Mouse (Mus musculus): ENCODE measurements at regions not wholly inside any gene's neighbourhood (a gene's known extent, or its start where the extent isn't known, plus 50 kb on each side); places are given as distances from the start of the nearest gene placed in this dataset.

GRCm38 (mm10) chr13:37710913-37711312, 67.3 kb upstream of the Rreb1 start:
- no peak for DNase-seq (ENCODE audit: low read depth)

GRCm38 (mm10) chr13:37712908-37713496, 65.2 kb upstream of the Rreb1 start:
- no peak for DNase-seq (ENCODE audit: low read depth)

GRCm38 (mm10) chr13:37715058-37715712, 63.0 kb upstream of the Rreb1 start:
- DNase-seq (ENCODE audit: low read depth), result no peak

- no peak for DNase-seq (ENCODE audit: low read depth)
These were observed 62.2 kb upstream of the Rreb1 start for GRCm38 (mm10) chr13:37715770-37716693.

- no peak for DNase-seq (ENCODE audit: low read depth)
These were observed 60.4 kb upstream of the Rreb1 start for GRCm38 (mm10) chr13:37717793-37718192.

GRCm38 (mm10) chr13:37718364-37718763, 59.8 kb upstream of the Rreb1 start:
- peak; percentile 32 for DNase-seq (ENCODE audit: low read depth)
